Mouse (Mus musculus) testis, adult 2 months (tissue): ENCODE results near the gene Mroh7. TPM values are rescaled to one million over a fixed set of nuclear protein-coding genes. Genes with fewer than 3 reads are reported as not detected.
A peak's percentile ranks its signal among the peaks of the same experiment; 100 is the strongest.

ENCODE experiments used
- H3K27ac ChIP-seq: fragments of 200-500 bp; 2 replicates; pipeline ENCODE4 v1.5.1; 2012; ENCODE audit warnings: low read depth, low read length; ENCODE audit not compliant: control insufficient read depth, insufficient read depth
- H3K27me3 ChIP-seq: fragments of 200-500 bp; 2 replicates; pipeline ENCODE4 v1.6.1; 2012; ENCODE audit warnings: mild to moderate bottlenecking, low read length, moderate library complexity; ENCODE audit not compliant: control insufficient read depth, insufficient read depth
- H3K36me3 ChIP-seq: fragments of 200-500 bp; 2 replicates; pipeline ENCODE4 v1.6.1; 2012; ENCODE audit warnings: mild to moderate bottlenecking, low read length; ENCODE audit not compliant: control insufficient read depth, insufficient read depth
- H3K4me1 ChIP-seq: fragments of 200-500 bp; 2 replicates; pipeline ENCODE4 v1.6.1; 2012; ENCODE audit warnings: low read length; ENCODE audit not compliant: control insufficient read depth, insufficient read depth
- H3K4me3 ChIP-seq: fragments of 200-500 bp; 2 replicates; pipeline ENCODE4 v1.5.1; 2012; ENCODE audit warnings: low read depth, mild to moderate bottlenecking, low read length, moderate library complexity, mixed read lengths; ENCODE audit not compliant: control insufficient read depth
- CTCF ChIP-seq: fragments of 200-500 bp; IDR thresholded peaks from 2 replicates; pipeline ENCODE4 v1.5.1; 2012; ENCODE audit warnings: low read depth, mild to moderate bottlenecking, inconsistent platforms, low read length, moderate library complexity; ENCODE audit not compliant: control insufficient read depth, insufficient read depth, insufficient replicate concordance
- POLR2A ChIP-seq: fragments of 200-500 bp; IDR thresholded peaks from 2 replicates; pipeline ENCODE4 v1.6.1; 2012; ENCODE audit warnings: low read depth, mild to moderate bottlenecking, inconsistent platforms, low read length, moderate library complexity; ENCODE audit not compliant: control insufficient read depth
- polyA plus RNA-seq: library from polyadenylated mRNA; depleted of rRNA; stranded (reverse); fragments of >200 nt; gene quantifications from 2 replicates; pipeline ENCODE4 v1.2.3, GENCODE M21; 2012

Mroh7 gene
- polyA plus RNA-seq, 1 experiment = 166 TPM

DNA sequence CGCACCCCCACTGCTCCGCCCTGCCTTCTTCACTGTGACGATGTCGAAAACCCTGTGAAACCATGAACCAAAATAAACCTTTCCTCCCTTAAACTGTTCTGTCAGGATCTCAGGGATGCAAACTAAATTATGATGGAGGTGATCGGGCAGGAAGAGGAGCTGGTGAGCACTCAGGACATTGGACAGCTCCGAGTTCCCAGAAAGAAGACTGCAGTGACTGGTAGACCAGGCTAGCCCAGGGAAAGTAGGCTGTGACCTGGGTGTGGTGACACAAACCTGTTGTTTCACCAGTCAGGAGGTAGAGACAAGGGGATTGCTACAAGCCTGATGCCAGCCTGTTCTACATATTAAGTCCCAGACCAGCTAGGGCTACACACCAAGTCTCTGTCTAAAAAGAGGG, 17.1 kb downstream of the Mroh7 start:
- H3K27me3 ChIP-seq = no peaks in the 10 kb centered on the region
- H3K27ac ChIP-seq = no peak overlapping the region
- no peak for TF ChIP-seq POLR2A
- no peak for TF ChIP-seq CTCF
- no peaks in the 10 kb centered on the region for H3K4me1 ChIP-seq
- H3K4me3 ChIP-seq = no peak overlapping the region
- H3K36me3 ChIP-seq = no peaks in the 10 kb centered on the region

DNA sequence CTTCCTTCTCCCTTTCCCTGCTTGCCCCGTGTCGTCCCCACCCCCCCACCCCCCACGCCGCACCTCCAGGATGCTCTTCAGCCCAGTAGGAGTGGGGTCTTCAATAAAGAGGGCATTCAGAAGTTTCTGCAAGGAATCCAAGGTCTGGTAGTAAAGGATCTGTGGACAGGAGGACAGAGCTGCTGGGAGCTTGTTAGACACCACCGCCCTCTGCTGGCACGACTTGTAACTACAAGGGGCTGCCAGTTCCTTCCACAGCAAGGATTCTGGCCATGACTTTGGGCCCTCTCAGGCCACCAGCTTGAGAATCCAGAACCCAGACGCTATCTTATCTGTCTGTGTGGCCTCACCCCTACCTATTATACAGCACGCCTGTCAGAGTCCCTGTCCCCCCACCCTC, 22.3 kb downstream of the Mroh7 start:
- TF ChIP-seq CTCF = peak; percentile 96
- TF ChIP-seq POLR2A = no peak
- peaks cover 2% of the 10 kb centered on the region for H3K4me1 ChIP-seq
- no peaks in the 10 kb centered on the region for H3K27me3 ChIP-seq
- H3K4me3 ChIP-seq = no peak overlapping the region
- H3K27ac ChIP-seq = no peak overlapping the region
- H3K36me3 ChIP-seq = no peaks in the 10 kb centered on the region

DNA sequence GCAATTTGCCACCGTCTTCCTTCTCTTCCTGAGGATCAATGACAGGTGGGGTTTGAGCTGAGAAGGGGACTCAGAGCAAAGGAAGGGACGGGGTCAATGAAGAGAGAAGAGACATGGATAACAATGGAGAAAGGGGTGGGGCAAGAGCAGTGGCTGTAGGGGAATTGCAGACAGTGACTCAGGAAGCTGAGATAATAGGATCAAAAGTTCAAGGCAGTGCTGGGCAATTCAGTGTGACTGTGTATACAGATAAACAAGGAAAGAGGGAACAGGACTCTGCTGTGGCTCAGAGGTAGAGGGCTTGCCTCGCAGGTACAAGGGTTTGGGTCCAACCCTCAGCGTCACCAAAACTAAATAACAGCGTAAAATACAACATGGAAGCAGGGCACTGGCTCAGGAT, 22.8 kb downstream of the Mroh7 start:
- Histone ChIP-seq H3K27me3 (no peaks in the 10 kb centered on the region), H3K4me3 (no peak overlapping the region), H3K36me3 (no peaks in the 10 kb centered on the region), H3K4me1 (peaks cover 2% of the 10 kb centered on the region), H3K27ac (no peak overlapping the region)
- TF ChIP-seq CTCF (no peak), POLR2A (no peak)

DNA sequence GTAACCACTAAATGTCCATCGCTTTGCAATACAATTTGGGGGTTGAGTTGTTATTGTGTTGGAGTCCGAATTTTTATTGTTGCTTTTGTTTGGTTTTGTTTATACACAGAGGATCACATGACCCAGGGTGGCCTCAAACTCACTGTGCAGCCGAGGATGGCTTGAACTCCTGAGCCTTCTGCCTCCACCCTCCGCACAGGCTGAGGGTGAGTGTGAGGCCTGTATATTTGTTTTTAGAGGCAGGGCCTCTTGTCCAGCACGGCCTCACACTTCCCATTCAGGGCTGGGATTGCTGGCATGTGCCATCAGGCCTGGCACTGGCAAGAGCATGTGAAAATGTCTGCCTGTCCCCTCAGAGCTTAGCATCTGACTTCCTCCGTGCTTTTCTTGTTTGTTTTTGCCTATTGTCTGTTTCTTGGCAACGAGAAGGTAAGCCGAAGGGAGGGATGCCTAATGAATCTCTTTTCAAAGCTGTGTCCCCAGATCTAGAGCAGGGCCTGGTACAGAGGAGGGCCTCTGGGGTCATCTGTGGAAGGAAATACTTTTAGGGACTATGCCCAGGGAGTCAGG, 25.5 kb downstream of the Mroh7 start:
- Histone ChIP-seq H3K27ac (no peak overlapping the region), H3K4me3 (no peak overlapping the region), H3K27me3 (no peaks in the 10 kb centered on the region), H3K36me3 (no peaks in the 10 kb centered on the region), H3K4me1 (peaks cover 2% of the 10 kb centered on the region)
- TF ChIP-seq POLR2A (no peak), CTCF (no peak)

DNA sequence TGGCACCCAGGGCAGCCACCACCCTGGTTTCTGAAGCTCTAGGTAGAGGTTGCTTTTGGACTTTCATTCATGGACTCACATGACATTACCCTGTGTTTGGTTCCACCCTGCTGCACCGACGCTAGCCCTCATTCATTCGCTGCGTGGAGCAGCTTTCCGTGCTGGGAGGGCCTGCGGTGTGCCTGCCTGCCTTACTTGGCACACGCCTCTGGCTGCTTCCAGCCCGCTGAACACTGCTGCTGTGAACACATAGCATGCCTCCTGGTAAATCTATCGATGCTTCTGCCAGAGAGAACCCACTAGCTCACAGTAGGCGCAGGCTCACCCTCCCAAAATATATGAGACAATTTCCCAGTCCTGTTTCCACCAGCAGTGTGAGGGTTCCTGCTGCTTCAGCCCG, 26.3 kb downstream of the Mroh7 start:
- H3K27ac ChIP-seq = no peak overlapping the region
- H3K36me3 ChIP-seq = no peaks in the 10 kb centered on the region
- peaks cover 2% of the 10 kb centered on the region for H3K4me1 ChIP-seq
- no peaks in the 10 kb centered on the region for H3K27me3 ChIP-seq
- no peak overlapping the region for H3K4me3 ChIP-seq
- TF ChIP-seq CTCF (no peak), POLR2A (no peak)

DNA sequence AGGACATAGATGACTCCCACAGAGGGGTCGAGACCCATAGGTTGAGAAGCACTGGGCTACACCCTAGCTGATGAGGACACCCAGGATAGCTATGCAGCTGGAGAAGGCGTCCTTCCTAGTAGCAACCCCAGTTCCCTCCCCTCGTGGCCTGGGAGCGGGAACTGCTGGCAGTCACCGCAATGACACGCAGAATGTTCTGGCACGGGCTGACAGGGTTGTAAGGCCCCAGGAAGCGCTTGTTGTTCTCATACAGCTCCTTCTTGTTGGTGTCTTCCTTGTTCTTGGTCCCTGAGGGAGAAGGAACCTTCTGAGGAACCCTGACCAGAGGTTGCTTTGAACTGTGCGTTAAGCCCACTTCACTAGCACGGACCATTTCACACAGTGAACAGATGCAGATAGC, 26.8 kb downstream of the Mroh7 start:
- Histone ChIP-seq H3K36me3 (no peaks in the 10 kb centered on the region), H3K4me1 (peaks cover 2% of the 10 kb centered on the region), H3K27ac (no peak overlapping the region), H3K4me3 (no peak overlapping the region), H3K27me3 (no peaks in the 10 kb centered on the region)
- no peak for TF ChIP-seq POLR2A
- no peak for TF ChIP-seq CTCF

DNA sequence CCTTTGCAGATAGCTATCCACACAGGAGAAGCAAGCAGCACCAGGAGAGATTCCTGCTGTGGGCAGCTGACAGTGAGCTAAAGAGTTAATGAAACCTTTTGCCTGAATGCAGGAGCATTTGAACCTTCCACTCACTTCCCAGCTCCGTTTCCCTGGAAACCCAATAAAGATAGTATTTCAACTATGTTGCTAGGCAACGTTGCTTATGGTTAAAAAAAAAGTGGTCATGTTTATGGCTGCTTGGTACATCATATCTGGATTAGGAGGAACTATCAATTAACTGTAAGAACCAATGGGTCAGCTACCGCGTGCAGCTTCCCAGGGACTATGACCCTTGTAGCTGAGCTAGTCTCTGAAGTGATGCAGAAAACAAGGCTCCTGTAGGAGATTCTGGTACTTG, 29.9 kb downstream of the Mroh7 start:
- Histone ChIP-seq H3K27ac (no peak overlapping the region), H3K4me1 (no peaks in the 10 kb centered on the region), H3K27me3 (no peaks in the 10 kb centered on the region), H3K4me3 (no peak overlapping the region), H3K36me3 (no peaks in the 10 kb centered on the region)
- no peak for TF ChIP-seq CTCF
- no peak for TF ChIP-seq POLR2A

DNA sequence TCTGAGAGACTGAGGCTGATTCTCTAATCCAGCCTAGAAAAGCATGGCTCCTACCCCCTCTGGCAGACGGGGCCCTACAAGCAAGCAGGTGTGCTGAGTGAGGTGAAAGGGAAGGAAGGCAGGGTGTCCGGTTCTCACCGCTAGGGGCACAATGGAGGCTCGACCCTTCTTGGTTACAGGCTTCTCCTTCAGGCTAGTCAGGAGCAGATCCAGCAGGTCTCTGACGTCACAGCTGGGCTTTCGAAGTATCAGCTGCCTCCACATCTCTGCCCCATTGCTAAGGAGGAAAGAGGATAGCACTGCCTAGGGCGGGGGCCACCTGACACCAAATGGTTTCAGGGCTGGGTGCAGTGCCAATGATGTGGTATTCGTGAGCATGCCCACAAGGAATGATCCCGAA, 30.7 kb downstream of the Mroh7 start:
- no peak overlapping the region for H3K27ac ChIP-seq
- H3K4me1 ChIP-seq = no peaks in the 10 kb centered on the region
- H3K27me3 ChIP-seq = no peaks in the 10 kb centered on the region
- H3K4me3 ChIP-seq = no peak overlapping the region
- H3K36me3 ChIP-seq = no peaks in the 10 kb centered on the region
- no peak for TF ChIP-seq POLR2A
- peak; percentile 49; the same call in 1 of the 2 replicates for TF ChIP-seq CTCF
